Mouse (Mus musculus): ENCODE measurements around the gene Hectd4.
"Not testable (repeated sequence)": the region's sequence is repeated elsewhere in the genome, so short reads cannot be mapped to it uniquely, and the experiment has no call there.

DNA sequence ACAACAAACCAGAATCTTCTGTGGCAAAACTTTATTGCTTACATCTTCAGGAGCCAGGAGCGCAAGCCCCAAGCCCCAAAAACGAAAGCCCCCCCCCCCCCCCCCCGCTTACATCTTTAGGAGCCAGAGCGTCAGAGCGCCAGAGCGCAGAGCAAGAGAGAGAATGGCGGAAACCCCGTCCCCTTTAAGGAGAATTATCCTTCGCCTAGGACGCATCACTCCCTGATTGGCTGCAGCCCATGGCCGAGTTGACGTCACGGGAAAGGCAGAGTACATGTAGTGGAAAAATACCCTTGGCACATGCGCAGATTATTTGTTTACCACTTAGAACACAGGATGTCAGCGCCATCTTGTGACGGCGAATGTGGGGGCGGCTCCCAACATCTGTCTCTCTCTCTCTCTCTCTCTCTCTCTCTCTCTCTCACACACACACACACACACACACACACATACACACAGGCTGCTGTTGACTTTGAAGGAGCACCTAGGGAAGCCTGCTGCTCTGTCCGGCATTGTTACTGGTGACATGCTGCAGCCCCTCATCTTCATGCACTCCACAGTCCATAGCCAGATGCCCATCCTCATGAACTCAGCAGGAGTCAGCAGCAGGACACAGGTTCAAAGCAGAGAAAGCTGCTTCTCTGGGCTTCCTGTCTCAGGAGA is 110.3 kb downstream of the Hectd4 start:
- TF ChIP-seq FLI1 (IDR thresholded peaks at IDR 0.05; ENCODE audit: low read length); GATA1 (IDR thresholded peaks at IDR 0.05; ENCODE audit: borderline replicate concordance, low read length): not testable (repeated sequence)

All from megakaryocyte, embryonic 14.5 days (primary cell).